In genomic region chr15:62903047-62903822, GRCm38 (mm10) we compare ENCODE assay signal across 8 mouse cellular contexts.
DNase-seq lines count a peak whose midpoint lies in the region; ATAC-seq and TF ChIP-seq lines count a peak whose summit lies in the region.

No protein-coding gene starts in this region.

- peak; percentile 93 for DNase-seq in adrenal gland, postnatal 10 days
- DNase-seq in cerebellum, postnatal 25 days: peak; percentile 81 to 91
- DNase-seq in gastrocnemius, adult 18-20 months (ENCODE audit: low spot score): peak; percentile 57
- peak; percentile 97 for DNase-seq in hindbrain, postnatal 0 days (ENCODE audit: low spot score)
- peak; percentile 49 to 65 for DNase-seq in left cerebral cortex, adult 18-20 months (ENCODE audit: low spot score in 2 of 2)
- DNase-seq in midbrain, embryonic 11.5 days (ENCODE audit: low spot score, missing footprints): peak; percentile 95
- DNase-seq in skeletal muscle tissue, adult 2 months (ENCODE audit: low read depth, low spot score): peak; percentile 64

- H3K9ac ChIP-seq in hindbrain, postnatal 0 days (replicated peaks; ENCODE audit: low read length): no peak overlapping the region
- H3K9ac ChIP-seq in midbrain, embryonic 11.5 days (ENCODE audit: low read length): no peak overlapping the region

- TF ChIP-seq CTCF in hindbrain, postnatal 0 days (IDR thresholded peaks at IDR 0.05; ENCODE audit: low read depth): no peak

- WGBS in hindbrain, postnatal 0 days: 17% methylated on average over 17 of the region's 17 CpGs
- 19% methylated on average over 17 of the region's 17 CpGs for WGBS in midbrain, embryonic 11.5 days

- no peaks in the 10 kb centered on the region for H3K9me3 ChIP-seq in hindbrain, postnatal 0 days (ENCODE audit: low read length)
- H3K9me3 ChIP-seq in midbrain, embryonic 11.5 days (ENCODE audit: control insufficient read depth, low read length): no peaks in the 10 kb centered on the region

- peaks cover 4% of the 10 kb centered on the region; the same call in 1 of the 2 replicates for H3K27me3 ChIP-seq in hindbrain, postnatal 0 days (ENCODE audit: insufficient read depth, low read length)
- H3K27me3 ChIP-seq in midbrain, embryonic 11.5 days (ENCODE audit: control insufficient read depth, insufficient read depth, low read length): no peaks in the 10 kb centered on the region; the same call in 1 of the 2 replicates

- peak; percentile 98 for ATAC-seq in hindbrain, postnatal 0 days
- ATAC-seq in midbrain, embryonic 11.5 days (ENCODE audit: low FRiP score): peak; percentile 95
- no peak for ATAC-seq in erythroblast, adult 5-6 weeks (replicated peaks; ENCODE audit: low FRiP score, poor library complexity, severe bottlenecking)

- no peak overlapping the region for H3K4me3 ChIP-seq in hindbrain, postnatal 0 days (ENCODE audit: low read length)
- no peak overlapping the region for H3K4me3 ChIP-seq in midbrain, embryonic 11.5 days (ENCODE audit: low read depth, low read length)

- H3K36me3 ChIP-seq in hindbrain, postnatal 0 days (ENCODE audit: insufficient read depth, low read length): no peaks in the 10 kb centered on the region
- H3K36me3 ChIP-seq in midbrain, embryonic 11.5 days (ENCODE audit: control insufficient read depth, insufficient read depth, low read length): no peaks in the 10 kb centered on the region

- H3K4me1 ChIP-seq in hindbrain, postnatal 0 days (ENCODE audit: insufficient read depth, low read length): 0 out of 2 replicates have a peak, but pooled peaks cover 9% of the 10 kb centered on the region
- H3K4me1 ChIP-seq in midbrain, embryonic 11.5 days (ENCODE audit: control insufficient read depth, insufficient read depth, low read length): peaks cover 17% of the 10 kb centered on the region

- no peak overlapping the region for H3K4me2 ChIP-seq in hindbrain, postnatal 0 days (ENCODE audit: low read depth, low read length)
- H3K4me2 ChIP-seq in midbrain, embryonic 11.5 days: peak overlapping the region; percentile 12; the same call in 1 of the 2 replicates

- H3K27ac ChIP-seq in hindbrain, postnatal 0 days: no peak overlapping the region
- H3K27ac ChIP-seq in midbrain, embryonic 11.5 days (ENCODE audit: low read depth, low read length): no peak overlapping the region
